Mouse (Mus musculus) adrenal gland, postnatal 14 days (tissue): Measurements from ENCODE around the gene Habp4. TPM values are rescaled to one million over a fixed set of nuclear protein-coding genes. Genes with fewer than 3 reads are reported as not detected.

Experiments
- DNase-seq: peaks from one replicate; pipeline ENCODE4 v3.0.0; 2021; ENCODE audit warnings: mixed read lengths
- total RNA-seq: library from RNA; stranded (reverse); gene quantifications from 2 replicates; pipeline ENCODE4 v1.2.3, GENCODE M21; 2021

The Habp4 gene
- total RNA-seq, 1 experiment from 2014 or later: 24.6 TPM

DNA sequence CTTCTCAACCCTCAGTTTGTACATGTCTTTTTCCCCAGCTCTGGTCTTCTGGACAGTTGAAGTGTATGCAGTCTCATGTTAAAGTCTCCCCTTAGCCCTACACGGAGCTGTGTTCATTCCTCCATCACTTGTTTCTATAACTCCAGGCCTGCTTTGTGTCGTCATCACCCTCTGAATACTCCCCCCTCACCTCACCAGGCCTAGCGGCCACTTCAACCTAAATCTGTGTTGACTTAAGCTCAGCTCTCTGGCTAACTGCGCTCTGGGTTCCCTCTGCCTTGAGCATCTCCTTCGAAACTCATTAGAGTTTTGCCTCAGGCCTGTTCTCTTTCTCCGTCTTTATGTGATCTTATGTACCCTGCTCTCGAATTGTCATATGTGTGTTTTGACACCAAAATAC, 16.4 kb downstream of the Habp4 start:
- no peak for DNase-seq

DNA sequence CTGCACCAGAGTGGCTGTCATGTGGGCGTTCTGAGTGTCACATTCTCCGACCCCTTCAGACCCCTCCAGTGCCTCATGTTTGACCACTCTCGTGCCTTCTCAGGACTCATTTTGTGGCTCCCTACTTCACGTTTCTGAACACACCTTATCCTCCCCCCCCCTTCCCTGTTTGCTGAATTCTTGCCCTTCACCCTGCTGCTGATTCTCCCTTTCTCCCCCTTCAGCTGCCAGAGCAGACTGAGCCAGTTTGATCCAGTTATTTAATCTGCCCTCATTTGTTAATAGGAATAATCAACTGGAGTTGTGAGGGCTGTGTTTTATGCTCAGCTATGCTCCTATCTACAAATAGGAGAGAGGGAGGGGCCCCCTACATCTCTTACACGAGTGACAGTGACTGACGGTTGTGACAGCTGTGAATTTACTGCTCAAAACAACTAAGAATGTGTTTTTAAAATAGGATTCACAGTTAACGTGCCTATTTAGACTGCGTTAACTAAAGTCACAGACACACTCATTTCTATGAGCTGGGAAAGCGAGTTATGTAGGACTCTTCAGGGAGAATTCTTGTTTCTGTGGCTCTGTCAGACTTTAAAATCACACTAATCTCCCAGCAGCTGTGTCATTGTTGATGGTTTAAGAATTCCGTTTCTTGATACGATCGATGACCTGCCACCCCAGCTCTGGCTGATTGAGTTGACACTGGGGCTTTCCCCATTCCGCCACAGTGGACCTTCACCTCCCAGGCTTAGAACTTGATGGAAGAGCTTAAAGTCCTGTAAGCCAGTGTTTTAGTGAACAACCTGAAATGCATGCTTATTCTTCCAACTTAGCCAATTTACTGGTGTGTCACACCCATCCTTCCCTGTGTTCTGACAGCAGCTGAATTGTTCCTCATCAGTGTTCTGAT, 17.4 kb downstream of the Habp4 start:
- DNase-seq: no peak

DNA sequence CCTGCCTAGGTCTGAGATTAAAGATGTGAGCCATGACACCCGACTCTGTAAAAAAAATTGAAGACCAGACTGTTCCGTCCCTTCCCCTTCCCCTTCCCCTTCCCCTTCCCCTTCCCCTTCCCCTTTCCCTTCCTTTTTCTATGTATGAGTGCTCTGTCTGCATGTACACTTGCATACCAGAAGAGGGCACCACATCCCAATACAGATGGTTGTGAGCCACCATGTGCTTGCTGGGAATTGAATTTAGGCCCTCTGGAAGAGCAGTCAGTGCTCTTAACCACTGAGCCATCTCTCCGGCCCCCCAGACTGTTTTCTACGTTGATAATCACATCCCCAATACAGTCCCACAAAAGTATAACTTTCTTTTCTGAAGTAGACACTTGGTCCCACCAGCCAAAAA, 18.7 kb downstream of the Habp4 start:
- DNase-seq: no peak

DNA sequence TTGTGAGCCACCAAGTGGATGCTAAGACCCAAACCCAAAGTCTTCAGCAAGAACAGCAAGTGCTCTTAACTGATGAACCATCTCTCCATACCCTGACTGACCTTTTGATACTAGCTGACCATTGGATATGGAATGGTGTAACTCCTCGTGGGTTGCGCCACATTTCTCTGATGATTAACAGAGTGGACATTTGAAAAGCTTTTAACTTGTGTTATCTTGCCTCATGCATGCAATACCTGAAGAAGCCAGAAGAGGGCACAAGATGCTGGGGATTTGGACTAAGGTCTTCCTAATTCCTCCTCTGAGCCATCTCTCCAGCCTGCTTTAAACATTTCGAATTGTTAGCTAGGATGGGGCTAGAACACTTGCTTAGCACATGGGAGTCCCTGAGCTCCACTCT, 19.3 kb downstream of the Habp4 start:
- peak; percentile 88 for DNase-seq

DNA sequence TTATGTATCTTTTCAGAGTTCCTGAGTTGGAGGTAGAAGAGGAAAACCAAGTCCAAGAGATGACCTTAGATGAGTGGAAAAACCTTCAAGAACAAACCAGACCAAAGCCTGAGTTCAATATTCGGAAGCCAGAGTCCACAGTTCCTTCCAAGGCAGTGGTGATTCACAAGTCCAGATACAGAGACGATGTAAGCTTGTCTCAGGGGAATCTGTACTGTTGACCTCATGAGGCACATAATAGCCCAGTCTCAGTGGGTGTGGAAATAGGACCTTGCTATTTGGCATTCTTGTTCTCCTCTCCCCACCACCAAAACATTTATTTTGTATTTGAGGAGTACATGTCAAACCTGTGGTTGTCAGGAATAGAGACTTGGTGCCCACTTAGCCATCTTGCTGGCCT, 20.5 kb downstream of the Habp4 start:
- DNase-seq: no peak

DNA sequence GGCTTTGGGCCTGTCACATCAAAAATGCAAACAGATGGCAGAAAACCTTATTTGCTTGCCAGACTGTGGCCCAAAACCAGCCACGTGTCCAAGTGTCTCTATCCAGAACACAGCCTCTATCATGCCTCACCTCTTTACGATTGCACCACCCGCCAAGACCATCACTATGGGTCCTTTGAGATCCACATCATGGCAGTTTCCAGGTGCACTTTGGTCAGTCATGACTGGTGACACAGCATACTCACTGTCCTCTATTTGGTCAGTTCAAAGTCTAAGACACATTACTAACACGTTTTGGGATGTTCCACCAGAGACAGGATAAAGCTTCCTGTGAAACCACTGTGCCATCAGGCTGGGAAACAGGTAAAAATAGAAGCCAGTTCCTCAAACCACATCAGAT, 22.0 kb downstream of the Habp4 start:
- DNase-seq: no peak

DNA sequence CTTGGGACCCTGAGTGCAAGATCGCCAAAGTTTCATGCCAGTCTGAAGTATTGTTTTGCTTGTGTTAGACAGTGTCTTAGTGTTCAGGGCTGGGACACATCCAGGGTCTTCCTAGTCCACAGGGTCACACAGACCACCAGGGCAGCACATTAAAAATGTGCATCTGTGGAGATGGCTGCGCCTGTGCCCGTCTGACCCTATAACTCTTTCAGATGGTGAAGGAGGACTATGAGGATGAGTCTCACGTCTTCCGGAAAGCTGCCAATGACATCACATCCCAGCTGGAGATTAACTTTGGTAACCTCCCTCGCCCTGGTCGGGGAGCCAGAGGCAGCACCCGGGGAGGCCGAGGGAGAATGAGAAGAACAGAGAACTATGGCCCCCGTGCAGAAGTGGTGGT, 22.7 kb downstream of the Habp4 start:
- no peak for DNase-seq

DNA sequence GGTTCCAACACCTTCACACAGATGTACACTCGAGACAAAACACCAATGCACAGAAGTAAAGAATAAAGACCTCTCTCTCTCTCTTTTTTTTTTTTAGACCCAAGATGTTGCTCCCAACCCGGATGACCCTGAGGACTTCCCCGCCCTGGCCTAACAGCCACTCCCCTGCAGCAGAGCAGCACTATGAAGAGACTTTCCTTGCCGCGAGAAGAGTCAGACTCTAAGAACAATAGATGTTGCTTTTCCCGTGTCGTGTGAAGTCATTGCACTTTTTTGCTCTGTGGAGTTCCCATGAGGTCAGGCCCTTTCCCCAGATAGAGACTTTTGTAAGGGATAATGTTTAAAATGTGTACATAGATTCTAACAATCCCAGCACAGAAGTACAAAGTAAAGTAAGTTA, 23.6 kb downstream of the Habp4 start:
- DNase-seq: no peak

DNA sequence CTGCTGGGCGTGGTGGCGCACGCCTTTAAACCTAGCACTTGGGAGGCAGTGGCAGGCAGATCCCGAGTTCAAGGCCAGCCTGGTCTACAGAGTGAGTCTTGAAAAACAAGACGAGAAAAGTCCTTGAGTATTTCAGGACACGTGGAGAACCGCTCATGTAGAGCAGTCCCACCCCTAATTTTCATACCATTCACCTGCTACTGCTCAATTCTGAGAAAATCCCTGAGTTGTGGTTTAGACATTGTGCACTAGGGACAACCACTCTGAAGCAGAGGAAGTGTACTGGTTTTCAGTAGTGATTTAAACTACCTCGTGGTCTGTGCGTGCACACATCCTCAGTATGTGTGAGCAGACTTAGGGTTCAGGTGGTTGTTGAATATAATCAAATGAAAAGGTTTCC, 24.0 kb downstream of the Habp4 start:
- no peak for DNase-seq

DNA sequence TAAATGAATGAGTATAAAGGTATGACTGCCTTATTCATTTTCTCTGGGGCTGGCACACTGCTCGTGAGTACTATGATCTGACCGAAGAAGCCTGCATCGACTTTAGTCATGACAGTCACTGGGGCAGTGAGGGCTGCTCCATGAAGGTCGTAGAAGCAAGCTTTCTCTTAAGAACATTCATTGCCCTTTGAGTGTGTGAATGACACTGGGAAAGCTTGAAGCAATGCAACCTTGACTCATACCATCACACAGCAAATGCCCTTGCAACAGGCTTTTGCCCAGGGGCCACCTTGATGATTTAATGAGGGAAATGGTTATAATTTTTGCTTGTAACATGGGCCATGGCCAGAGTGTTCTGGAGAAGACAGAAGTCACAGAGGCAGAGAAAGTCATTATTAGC, 24.9 kb downstream of the Habp4 start:
- DNase-seq: peak; percentile 43

DNA sequence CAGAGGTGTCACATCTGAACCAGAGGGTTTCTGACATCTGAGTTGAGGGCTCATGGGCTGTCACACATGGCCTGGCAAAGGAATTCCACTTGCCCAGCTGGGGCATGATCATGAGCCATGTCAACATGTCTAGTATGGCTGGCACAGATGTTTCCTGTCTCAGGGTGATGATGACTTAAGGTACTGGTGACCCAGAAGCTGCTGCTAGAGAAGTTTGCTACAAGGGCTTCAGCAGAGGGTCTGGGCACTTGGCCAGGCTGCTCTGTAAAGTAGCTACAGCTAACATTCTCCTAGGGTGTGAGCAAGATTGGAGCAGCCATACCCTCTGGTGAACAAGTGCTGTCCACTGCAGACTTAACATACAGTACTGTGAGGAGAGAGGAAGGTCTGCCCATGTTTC, 25.4 kb downstream of the Habp4 start:
- no peak for DNase-seq

DNA sequence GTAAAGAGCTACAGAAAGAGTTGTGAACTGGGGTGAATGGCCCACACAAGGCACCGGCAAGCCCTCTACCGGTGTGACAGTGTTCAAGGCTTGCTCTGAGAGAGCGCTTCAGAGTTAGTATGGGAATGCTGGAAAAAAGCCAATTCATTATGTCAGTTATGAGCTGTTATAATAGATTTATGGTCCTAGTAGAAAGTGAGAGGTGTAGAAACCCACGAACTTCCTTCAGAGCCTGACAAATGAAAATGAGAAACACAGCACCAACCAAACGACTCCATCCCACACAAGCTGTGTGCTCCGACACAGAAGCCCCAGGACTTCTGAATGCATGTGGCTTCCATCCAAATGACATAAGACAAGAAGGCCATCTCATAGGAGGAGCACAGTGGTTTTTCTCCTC, 36.3 kb downstream of the Habp4 start:
- no peak for DNase-seq

DNA sequence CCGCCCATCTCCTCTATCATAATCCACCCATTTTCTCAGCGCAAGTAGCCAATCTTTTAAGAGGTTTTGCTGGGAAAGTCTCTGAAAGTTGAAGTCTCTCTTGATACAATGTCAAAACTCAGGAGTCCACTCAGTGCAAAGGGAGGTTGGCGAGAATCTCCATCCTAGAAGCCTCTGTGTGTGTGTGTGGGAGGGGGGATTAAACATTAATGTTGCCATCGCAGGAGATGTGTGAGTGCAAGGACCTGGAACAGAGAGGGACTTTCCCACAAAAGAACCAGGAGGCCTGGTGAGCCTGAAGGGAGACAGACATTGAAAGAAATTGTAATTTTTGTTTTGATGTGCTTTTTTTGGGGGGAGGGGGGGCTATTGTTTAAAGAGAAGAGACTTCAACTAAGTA, 36.7 kb downstream of the Habp4 start:
- DNase-seq: no peak

DNA sequence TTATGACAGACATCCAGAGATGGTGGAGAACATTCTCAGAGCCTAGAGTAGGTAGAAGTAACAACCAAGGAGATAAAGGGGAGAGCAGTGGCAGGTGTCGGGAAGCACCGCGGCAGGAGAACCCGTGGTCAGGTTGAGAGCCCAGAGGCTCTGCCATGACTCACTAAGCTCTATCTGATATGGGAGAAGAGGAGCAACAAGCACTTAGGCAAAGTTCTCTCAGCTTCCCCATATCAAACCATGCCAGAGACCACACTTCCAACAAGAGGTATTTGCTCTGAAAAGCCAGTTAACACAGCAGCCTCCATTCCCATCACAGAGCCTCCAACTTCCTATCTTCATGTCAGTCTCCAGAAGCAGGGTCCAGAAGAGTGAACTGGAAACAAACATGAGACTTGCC, 39.3 kb downstream of the Habp4 start:
- DNase-seq: no peak

DNA sequence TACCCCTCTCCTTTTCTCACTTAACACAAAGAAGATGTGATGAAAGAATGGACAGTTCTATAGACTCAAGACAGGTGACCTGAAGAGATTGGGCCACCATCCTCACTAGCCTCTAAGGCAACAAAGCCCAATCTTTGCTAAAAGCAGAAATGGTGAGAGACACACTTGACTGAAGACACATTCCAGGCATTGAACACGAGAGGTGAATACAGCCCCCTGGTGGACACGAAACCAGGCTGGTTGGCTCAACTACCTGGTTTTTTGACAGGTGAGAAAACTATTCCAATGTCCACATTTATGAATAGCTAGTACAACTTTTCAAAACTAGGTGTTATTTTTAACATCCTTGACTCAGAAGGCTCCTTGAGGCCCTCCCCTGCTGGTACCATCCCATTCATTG, 43.1 kb downstream of the Habp4 start:
- peak; percentile 16 for DNase-seq

DNA sequence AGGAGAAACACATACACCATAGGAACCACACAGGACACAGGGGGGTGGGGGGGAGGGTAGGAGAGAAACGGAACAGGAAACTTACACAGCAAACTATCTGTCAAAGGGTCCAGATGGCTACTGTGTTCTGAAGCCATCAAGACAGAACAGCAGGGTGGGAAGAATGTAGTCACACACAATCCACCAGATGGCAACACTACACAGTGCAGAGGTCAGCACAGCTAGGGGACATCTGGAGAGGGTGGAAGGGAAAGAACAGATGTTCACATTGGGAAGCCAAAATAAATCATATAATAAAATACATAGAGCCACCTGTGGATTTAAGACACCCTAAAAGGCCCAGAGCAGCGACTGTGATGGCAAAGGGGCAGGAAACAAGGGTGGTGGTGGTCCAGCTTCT, 43.6 kb downstream of the Habp4 start:
- DNase-seq: no peak

DNA sequence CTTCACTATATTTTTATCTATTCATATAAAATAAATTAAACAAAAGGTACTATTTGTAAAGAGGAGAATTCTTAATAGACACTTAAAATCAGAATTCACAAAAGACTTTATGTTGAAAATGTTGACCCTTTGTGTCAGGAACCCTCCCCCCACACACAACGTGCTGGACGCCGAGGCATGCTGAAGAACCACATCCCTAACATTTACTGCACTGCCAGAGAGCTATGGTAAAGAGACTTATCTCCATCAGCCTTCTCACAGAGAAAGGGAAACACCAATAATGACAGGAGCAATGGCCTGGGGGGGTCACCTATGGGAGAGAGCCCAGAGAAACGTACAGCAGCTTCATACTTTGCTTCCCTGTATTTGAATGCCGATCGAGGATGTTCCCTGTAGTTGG, 46.5 kb downstream of the Habp4 start:
- DNase-seq: no peak

DNA sequence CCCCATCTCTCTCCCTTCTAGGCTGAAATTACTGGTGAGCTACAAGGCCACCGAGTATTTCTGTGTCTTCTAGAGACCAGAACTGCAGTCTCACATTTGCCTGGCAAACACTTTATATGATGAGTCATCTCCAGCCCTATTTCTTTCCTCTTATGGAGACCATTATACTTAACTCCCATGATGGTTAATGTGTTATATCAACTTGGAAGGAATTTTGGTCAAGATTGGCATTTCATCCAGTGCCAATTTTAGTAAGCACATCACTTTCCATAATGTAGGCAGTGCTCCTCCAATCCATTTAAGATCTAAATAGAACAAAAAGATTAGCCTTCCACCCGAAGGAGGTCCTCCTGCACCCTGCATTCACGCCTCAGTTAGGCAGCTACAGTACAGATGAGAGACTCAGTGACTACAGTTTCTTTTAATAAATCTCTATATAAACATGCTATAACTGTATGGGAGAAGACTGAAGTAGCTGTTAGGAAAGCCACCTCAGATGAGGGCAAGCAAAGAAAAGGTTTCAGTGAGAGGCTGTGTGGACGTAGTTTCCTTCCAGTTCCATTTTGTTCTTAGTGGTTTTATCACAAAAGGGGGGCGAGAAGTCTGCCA, 50.5 kb downstream of the Habp4 start:
- DNase-seq: no peak

DNA sequence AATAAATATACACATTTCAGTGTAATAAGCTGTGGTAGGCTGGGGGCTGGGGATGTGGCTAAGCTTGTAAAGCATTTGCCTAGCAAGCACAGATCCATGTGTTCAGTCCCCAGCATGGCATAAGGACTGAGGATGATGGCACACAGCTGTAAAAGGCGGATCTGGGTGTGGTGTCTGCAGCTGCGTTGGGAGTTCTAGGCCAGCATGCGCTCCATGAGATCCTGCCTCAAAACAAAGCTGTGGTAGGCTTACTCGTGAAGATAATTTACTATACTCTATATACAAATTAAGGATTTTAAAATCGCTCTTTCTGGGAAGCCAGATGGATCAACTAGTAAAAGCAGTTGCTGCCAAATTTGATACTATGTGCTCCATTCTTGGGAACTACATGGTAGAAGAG, 53.3 kb downstream of the Habp4 start:
- DNase-seq: no peak

DNA sequence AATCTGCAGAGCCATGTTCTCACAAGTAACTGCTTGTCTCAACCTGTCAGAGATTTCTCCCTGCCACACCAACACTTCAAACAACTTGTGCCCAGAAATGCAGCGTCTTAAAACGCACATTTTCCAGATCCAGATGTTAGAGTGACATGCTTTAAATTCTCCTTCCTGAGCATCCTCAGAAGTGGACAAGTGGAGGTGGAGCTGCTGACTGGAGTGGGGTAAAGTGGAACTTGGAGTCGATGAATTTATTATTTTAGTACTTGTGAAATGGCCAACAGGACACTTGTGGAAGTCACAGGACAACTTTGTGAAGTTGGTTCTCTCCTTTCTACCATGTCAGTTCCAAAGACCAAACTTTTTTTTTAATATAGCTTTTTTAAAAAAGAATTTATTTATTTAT, 64.1 kb downstream of the Habp4 start:
- no peak for DNase-seq

DNA sequence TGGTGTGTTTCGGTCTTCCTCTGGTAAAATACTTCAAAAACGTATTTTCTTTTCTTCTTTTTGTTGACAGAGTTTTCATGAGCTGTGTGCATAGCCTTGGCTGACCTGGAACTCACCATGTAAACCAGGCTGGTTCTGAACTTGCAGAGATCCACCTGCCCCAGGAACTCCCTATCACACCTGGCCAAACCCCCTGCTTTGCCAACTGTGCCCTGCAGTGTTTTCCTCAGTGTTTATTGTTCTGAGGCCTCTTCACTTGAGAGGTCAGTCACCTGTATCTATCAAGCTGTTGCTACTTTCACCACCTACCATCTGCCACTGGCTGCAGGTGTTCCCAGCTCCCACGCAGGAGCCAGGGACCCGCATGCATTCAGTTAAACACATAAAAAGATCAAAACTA, 65.1 kb downstream of the Habp4 start:
- DNase-seq: no peak

DNA sequence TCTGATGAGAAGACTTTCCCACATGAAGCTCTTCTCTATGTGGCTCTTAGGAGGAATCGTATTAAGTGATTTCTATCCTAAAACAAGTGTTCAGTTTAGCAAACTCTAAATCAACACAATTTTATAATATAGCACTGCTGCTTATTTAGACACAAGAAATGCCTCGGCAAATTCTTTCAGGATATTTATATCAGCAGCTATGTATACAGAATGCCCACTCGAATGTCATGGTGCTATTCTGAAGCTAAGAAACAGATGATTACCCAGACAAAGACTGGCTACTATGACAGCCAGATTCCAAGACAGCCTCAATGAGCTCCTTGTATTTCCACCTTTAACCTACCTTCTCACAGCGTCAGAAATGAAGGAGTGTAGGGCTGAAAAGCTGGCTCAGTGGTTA, 71.5 kb downstream of the Habp4 start:
- no peak for DNase-seq

DNA sequence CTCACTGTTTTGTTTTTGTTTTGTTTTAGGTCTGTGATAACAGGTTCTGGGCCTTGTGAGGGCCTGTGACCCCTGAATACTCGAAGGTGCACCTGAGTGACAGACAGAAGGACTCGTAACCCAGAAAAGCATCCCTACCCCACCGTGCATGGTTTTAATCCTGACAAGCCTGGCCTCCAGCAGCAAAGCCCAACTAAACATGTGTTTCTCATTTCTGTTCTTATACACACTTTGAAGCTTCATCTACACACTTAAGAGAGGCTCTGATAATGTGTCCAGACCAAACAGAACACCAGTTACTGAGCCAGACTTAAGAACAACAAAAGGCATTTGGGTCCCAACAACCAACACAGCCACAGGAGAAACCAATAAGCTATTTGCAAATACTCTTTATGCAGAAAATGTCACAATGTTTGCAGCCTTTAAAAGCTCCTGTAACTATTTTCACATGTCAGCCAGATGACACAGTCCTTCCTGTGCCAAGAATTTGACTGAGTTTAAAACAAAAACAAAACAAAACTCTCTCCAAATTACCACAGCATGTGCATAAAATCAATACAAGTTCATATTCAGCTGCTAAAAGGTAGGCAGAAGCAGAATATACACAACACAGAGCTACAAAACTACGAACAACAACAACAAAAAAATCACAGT, 73.6 kb downstream of the Habp4 start:
- no peak for DNase-seq

DNA sequence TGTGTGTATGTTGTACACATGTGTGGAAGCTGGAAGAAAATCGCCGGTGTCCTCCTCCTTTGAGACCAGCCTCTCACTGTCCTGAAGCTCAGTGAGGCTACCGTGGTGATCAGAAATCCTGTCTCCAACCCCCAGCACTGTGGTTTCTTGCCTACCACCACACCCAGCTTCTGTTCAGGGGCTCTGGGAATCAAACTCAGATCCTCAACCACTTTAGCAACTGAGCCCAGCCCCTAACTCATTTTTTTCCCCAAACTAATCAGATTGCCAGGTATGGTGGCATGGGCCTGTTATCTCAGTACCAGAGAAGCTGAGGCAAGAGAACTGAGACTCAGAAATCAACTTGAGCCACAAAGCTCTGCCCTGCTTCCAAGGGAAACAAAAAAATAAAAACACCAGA, 74.2 kb downstream of the Habp4 start:
- no peak for DNase-seq
